Mouse (Mus musculus): Measurements from ENCODE around the gene Carmil2. TPM values are rescaled to one million over a fixed set of nuclear protein-coding genes. Genes with fewer than 3 reads are reported as not detected.
A peak's percentile ranks its signal among the peaks of the same experiment; 100 is the strongest.

Carmil2 gene
- total and polyA plus RNA-seq, 3 experiments, result 0.16 to 1.4 (median 0.25) TPM

DNA sequence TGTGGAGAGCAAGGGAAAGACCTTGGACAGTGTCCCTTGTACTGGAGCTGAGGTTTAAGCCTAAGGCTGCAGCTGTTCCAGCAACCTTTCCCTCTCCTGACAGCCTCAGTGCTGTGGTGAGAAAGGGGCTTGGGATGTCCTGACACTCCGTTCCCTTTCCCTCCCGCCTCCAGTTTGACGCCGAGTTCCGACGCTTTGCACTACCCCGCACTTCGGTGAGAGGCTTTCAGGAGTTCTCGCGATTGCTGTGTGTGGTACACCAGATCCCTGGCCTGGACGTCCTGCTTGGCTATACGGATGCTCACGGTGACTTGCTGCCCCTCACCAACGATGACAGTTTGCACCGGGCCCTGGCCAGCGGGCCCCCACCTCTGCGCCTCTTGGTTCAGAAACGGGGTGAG, 15.9 kb downstream of the Carmil2 start:
- H3K27me3 ChIP-seq (ENCODE audit: control insufficient read depth, insufficient read depth, low read length), result no peaks in the 10 kb centered on the region
- DNase-seq, result no peak
- no peaks in the 10 kb centered on the region for H3K79me2 ChIP-seq (replicated peaks; ENCODE audit: control insufficient read depth, insufficient read depth, low read length)
- peaks cover 3% of the 10 kb centered on the region for H3K4me1 ChIP-seq (ENCODE audit: control insufficient read depth, insufficient read depth, low read length)
- WGBS, result 62% methylated on average over 18 of the region's 18 CpGs
- TF ChIP-seq POLR2A (IDR thresholded peaks at IDR 0.05; ENCODE audit: insufficient read depth, low read depth, low read length), result no peak
- no peak for TF ChIP-seq CTCF (IDR thresholded peaks at IDR 0.05)
- TF ChIP-seq EP300 (IDR thresholded peaks at IDR 0.05; ENCODE audit: insufficient read depth, low read depth, low read length), result no peak
- H3K9ac ChIP-seq (ENCODE audit: low read depth, low read length), result no peak overlapping the region; the same call in 1 of the 2 replicates
- peak overlapping the region; percentile 92 for H3K27ac ChIP-seq
- intact Hi-C loops (cut with DNase I), result loop anchor here (5.0 kb wide), 2 partner anchors 65 to 310 kb away; partner anchors contain the start of genes Agrp, Ctcf and Ddx28
- H3K36me3 ChIP-seq (ENCODE audit: control insufficient read depth, insufficient read depth, low read length), result no peaks in the 10 kb centered on the region
- H3K4me3 ChIP-seq, result peak overlapping the region; percentile 85

DNA sequence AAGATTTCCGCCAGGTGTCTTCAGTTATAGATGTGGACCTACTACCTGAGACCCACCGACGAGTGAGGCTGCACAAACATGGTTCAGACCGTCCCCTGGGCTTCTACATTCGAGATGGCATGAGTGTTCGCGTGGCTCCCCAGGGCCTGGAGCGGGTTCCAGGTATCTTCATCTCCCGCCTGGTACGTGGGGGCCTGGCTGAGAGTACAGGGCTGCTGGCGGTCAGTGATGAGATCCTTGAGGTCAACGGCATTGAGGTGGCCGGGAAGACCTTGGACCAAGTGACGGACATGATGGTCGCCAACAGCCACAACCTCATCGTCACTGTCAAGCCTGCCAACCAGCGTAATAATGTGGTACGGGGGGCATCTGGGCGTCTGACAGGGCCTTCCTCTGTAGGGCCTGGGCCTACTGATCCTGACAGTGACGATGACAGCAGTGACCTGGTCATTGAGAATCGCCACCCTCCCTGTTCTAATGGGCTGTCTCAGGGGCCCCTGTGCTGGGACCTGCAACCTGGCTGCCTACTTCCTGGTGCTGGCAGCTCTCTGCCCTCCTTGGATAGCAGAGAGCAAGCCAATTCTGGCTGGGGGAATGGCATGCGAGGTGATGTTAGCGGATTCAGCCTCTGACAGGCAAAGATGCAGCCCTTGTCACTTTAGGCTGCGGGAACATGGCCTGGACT, 16.8 kb downstream of the Carmil2 start:
- intact Hi-C loops (cut with DNase I), result loop anchor here (5.0 kb wide), 2 partner anchors 66 to 309 kb away; partner anchors contain the start of genes Agrp, Ctcf and Ddx28
- no peak overlapping the region for H3K4me3 ChIP-seq
- TF ChIP-seq EP300 (IDR thresholded peaks at IDR 0.05; ENCODE audit: insufficient read depth, low read depth, low read length), result no peak
- TF ChIP-seq CTCF (IDR thresholded peaks at IDR 0.05), result no peak
- TF ChIP-seq POLR2A (IDR thresholded peaks at IDR 0.05; ENCODE audit: insufficient read depth, low read depth, low read length), result no peak

DNA sequence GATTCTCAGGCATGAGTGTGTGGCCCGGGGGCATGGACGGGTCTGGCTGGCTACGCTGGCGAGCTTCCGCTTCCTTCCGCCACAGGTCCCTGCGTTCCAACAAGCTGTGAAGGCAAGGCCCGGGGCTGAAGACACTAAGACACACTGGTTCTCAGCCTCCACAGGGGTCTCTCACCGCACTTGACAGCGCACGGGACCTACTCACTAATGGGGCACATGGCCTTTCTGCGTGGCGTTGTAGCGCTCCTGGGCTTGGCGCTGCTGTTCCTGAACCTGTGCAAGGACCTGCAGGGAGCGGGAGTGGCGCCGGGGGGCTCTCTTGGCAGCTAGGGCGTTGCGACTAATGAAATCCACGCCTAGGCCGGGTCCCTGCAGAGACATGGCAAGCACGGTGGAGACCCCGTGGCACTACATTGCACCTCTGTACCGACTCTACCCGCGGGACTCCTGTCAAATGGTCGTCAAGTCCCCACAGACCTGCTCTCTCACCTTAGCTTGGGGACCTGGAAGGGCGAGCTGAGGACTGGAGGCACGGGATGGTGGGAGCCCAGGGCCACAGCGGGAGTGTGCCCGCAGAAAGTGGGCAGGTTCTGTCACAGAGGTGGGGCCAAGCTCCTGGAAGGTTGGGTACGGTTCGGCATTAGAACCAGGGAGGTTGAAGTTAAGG, 18.2 kb downstream of the Carmil2 start:
- intact Hi-C loops (cut with DNase I), result loop anchor here (5.0 kb wide), 2 partner anchors 67 to 308 kb away; partner anchors contain the start of genes Agrp, Ctcf and Ddx28
- no peak overlapping the region for H3K27ac ChIP-seq
- H3K79me2 ChIP-seq (replicated peaks; ENCODE audit: control insufficient read depth, insufficient read depth, low read length), result no peaks in the 10 kb centered on the region
- no peaks in the 10 kb centered on the region for H3K36me3 ChIP-seq (ENCODE audit: control insufficient read depth, insufficient read depth, low read length)
- H3K4me3 ChIP-seq, result no peak overlapping the region
- peaks cover 4% of the 10 kb centered on the region for H3K4me1 ChIP-seq (ENCODE audit: control insufficient read depth, insufficient read depth, low read length)
- 93% methylated on average over 34 of the region's 34 CpGs for WGBS
- no peak overlapping the region for H3K9ac ChIP-seq (ENCODE audit: low read depth, low read length)
- H3K27me3 ChIP-seq (ENCODE audit: control insufficient read depth, insufficient read depth, low read length), result no peaks in the 10 kb centered on the region
- no peak for DNase-seq
- TF ChIP-seq EP300 (IDR thresholded peaks at IDR 0.05; ENCODE audit: insufficient read depth, low read depth, low read length) (no peak), CTCF (IDR thresholded peaks at IDR 0.05) (no peak), POLR2A (IDR thresholded peaks at IDR 0.05; ENCODE audit: insufficient read depth, low read depth, low read length) (no peak)

More for the DNA sequence above, 16.8 kb downstream of the Carmil2 start:
- Histone ChIP-seq H3K79me2 (replicated peaks; ENCODE audit: control insufficient read depth, insufficient read depth, low read length) (no peaks in the 10 kb centered on the region), H3K27ac (no peak overlapping the region), H3K27me3 (ENCODE audit: control insufficient read depth, insufficient read depth, low read length) (no peaks in the 10 kb centered on the region), H3K4me1 (ENCODE audit: control insufficient read depth, insufficient read depth, low read length) (peaks cover 4% of the 10 kb centered on the region), H3K36me3 (ENCODE audit: control insufficient read depth, insufficient read depth, low read length) (no peaks in the 10 kb centered on the region), H3K9ac (ENCODE audit: low read depth, low read length) (no peak overlapping the region)
- WGBS, result 92% methylated on average over 24 of the region's 24 CpGs
- DNase-seq, result no peak

DNA sequence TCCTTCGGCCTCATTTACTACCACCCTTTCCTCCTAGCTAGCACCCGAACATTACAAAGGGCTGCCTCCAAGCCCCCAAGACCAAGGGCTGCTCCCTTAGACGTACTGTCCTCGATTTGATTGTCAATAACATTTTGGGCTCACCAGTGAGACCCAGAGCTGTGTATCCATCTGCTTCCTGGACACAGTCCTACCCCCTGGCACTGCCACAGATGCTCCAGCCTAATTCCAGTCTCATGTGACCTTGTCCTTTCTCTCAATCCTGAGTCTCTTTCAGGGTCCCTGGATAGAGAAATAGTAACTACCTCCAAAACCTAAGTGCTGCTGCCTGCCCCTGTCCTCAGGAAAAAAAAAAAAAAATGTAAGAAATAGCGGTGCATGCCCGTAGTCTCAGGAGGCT, 18.9 kb downstream of the Carmil2 start:
- DNase-seq, result no peak
- TF ChIP-seq POLR2A (IDR thresholded peaks at IDR 0.05; ENCODE audit: insufficient read depth, low read depth, low read length), result no peak
- no peak for TF ChIP-seq EP300 (IDR thresholded peaks at IDR 0.05; ENCODE audit: insufficient read depth, low read depth, low read length)
- TF ChIP-seq CTCF (IDR thresholded peaks at IDR 0.05), result no peak
- Histone ChIP-seq H3K9ac (ENCODE audit: low read depth, low read length) (no peak overlapping the region), H3K4me3 (no peak overlapping the region), H3K4me1 (ENCODE audit: control insufficient read depth, insufficient read depth, low read length) (peaks cover 4% of the 10 kb centered on the region), H3K27me3 (ENCODE audit: control insufficient read depth, insufficient read depth, low read length) (no peaks in the 10 kb centered on the region), H3K27ac (no peak overlapping the region), H3K79me2 (replicated peaks; ENCODE audit: control insufficient read depth, insufficient read depth, low read length) (no peaks in the 10 kb centered on the region), H3K36me3 (ENCODE audit: control insufficient read depth, insufficient read depth, low read length) (no peaks in the 10 kb centered on the region)
- intact Hi-C loops (cut with DNase I), result loop anchor here (5.0 kb wide), 2 partner anchors 68 to 307 kb away; partner anchors contain the start of genes Agrp, Ctcf and Ddx28
- WGBS, result 87% methylated on average over 6 of the region's 6 CpGs

DNA sequence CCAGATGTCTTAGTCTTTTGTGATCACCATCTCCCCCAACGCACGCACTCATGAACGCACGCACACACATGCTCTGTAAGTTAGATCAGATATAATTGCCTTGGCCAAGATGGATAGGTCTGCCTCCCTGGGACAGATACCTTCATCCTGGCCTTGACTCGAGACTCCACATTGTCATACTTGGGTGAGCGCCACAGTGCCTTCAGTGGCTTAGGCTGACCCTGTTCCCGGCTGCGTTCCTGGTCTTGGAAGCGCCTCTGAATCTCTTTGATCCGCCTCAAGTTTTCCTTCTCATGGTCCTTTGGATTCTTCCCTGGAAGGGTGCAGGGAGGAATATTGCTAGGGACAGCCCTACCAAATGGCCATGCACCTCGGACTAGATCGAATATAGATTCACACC, 20.4 kb downstream of the Carmil2 start:
- WGBS, result 85% methylated on average over 12 of the region's 12 CpGs
- intact Hi-C loops (cut with DNase I), result no loop called here
- no peak for DNase-seq
- no peaks in the 10 kb centered on the region for H3K36me3 ChIP-seq (ENCODE audit: control insufficient read depth, insufficient read depth, low read length)
- no peaks in the 10 kb centered on the region for H3K27me3 ChIP-seq (ENCODE audit: control insufficient read depth, insufficient read depth, low read length)
- no peak overlapping the region for H3K4me3 ChIP-seq
- H3K9ac ChIP-seq (ENCODE audit: low read depth, low read length), result no peak overlapping the region
- no peak for TF ChIP-seq CTCF (IDR thresholded peaks at IDR 0.05)
- TF ChIP-seq POLR2A (IDR thresholded peaks at IDR 0.05; ENCODE audit: insufficient read depth, low read depth, low read length), result no peak
- TF ChIP-seq EP300 (IDR thresholded peaks at IDR 0.05; ENCODE audit: insufficient read depth, low read depth, low read length), result no peak
- peaks cover 4% of the 10 kb centered on the region for H3K4me1 ChIP-seq (ENCODE audit: control insufficient read depth, insufficient read depth, low read length)
- no peak overlapping the region for H3K27ac ChIP-seq
- H3K79me2 ChIP-seq (replicated peaks; ENCODE audit: control insufficient read depth, insufficient read depth, low read length), result no peaks in the 10 kb centered on the region

All from heart, adult 2 months (tissue).